Mouse (Mus musculus) stomach, postnatal 0 days (tissue): ENCODE results near the gene Fbxl3.

Experiments used
- CTCF ChIP-seq: IDR thresholded peaks from 2 replicates; pipeline ENCODE4 v1.5.1; 2016; ENCODE audit warnings: antibody characterized with exemption, low read depth, mild to moderate bottlenecking, moderate library complexity
- EP300 ChIP-seq: optimal IDR thresholded peaks from 2 replicates; pipeline ENCODE3; 2016; ENCODE audit warnings: antibody characterized with exemption

DNA sequence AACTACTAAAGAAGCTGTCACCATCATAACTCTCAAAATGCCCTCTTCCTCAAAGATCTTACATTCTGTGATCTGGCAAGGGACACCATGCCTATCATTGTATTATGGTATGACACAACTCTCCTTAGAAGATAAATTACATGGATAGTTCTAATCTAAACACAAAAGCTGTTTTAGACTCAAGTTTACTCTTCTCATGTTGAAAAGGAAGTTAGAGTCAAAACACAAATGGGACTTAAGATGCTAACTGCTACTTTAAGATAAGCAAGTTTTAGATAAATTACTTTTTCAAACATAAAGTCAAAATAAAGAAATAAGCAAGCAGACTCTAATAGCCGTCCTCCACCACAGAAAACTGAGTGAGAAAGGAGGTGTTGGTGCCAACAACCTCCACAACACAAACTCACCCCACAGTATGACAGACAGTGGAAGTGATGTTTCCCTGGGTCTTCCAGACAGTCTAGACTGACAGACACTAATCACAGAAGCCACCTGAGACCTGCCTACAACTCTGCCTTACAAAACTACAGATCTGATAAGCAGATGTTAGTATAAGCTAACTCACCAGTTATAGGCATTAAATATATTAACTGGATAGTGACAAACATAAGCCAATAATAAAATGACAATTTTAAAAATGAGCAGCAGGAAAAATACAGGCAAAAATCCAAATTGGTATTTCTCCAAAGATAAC lies 13.4 kb downstream of the Fbxl3 start:
- no peak for TF ChIP-seq CTCF
- no peak for TF ChIP-seq EP300
